Mouse (Mus musculus) liver, embryonic 13.5 days (tissue): Measurements from ENCODE around the gene Necap1. TPM values are rescaled to one million over a fixed set of nuclear protein-coding genes. Genes with fewer than 3 reads are reported as not detected.

Experiments used
- ATAC-seq: fragments of 200-750 bp; cut with Nextera tagmentation; 2 replicates; pipeline ENCODE4 v1.8.0; 2017; ENCODE audit warnings: low read depth, mild to moderate bottlenecking, moderate number of reproducible peaks, moderate library complexity
- DNase-seq: peaks from one replicate; pipeline ENCODE4 v3.0.0; 2022
- H3K27ac ChIP-seq: fragments of 300-500 bp; sonication (generic); 2 replicates; pipeline ENCODE4 v1.5.1; 2015; ENCODE audit warnings: moderate library complexity, mild to moderate bottlenecking, inconsistent platforms
- H3K27me3 ChIP-seq: fragments of 300-500 bp; sonication (generic); 2 replicates; pipeline ENCODE4 v1.6.1; 2015; ENCODE audit warnings: mild to moderate bottlenecking, inconsistent platforms
- H3K36me3 ChIP-seq: fragments of 300-500 bp; sonication (generic); 2 replicates; pipeline ENCODE4 v1.6.1; 2015; ENCODE audit warnings: mild to moderate bottlenecking, inconsistent platforms
- H3K4me1 ChIP-seq: fragments of 300-500 bp; sonication (generic); replicated peaks from 2 replicates; pipeline ENCODE4 v1.6.1; 2015; ENCODE audit warnings: inconsistent platforms
- H3K4me2 ChIP-seq: fragments of 300-500 bp; sonication (generic); 2 replicates; pipeline ENCODE4 v1.6.1; 2015; ENCODE audit warnings: inconsistent platforms, mild to moderate bottlenecking, moderate library complexity
- H3K4me3 ChIP-seq: fragments of 300-500 bp; sonication (generic); replicated peaks from 2 replicates; pipeline ENCODE4 v1.5.1; 2015; ENCODE audit warnings: mild to moderate bottlenecking, inconsistent platforms
- H3K9ac ChIP-seq: fragments of 300-500 bp; sonication (generic); 2 replicates; pipeline ENCODE4 v1.6.1; 2015; ENCODE audit warnings: mild to moderate bottlenecking, inconsistent platforms
- H3K9me3 ChIP-seq: fragments of 300-500 bp; sonication (generic); replicated peaks from 2 replicates; pipeline ENCODE4 v1.6.1; 2016; ENCODE audit warnings: inconsistent platforms
- WGBS: fragments of 180-500 bp; shearing (Covaris S2); methylation state at CpG from one replicate; pipeline ENCODE4 v1.1.7; 2015; ENCODE audit not compliant: insufficient replicate concordance; 5-methylcytosine and 5-hydroxymethylcytosine counted together
- polyA plus RNA-seq: library from polyadenylated mRNA; unstranded; fragments of >200 nt; fragmentation: Nextera tagmentation; extraction: Ambion mirVana; gene quantifications from 2 replicates; pipeline ENCODE4 v1.2.1, GENCODE M21; 2015

Necap1 gene
- polyA plus RNA-seq, 1 experiment from 2014 or later, result 24.9 TPM

GRCm38 (mm10) chr6:122855955-122856354, 18.3 kb upstream of the Necap1 start, which contains the start of gene C3ar1:
TSS of gene C3ar1 (minus strand) at chr6:122856161.
- no peak within 1 kb of the TSS for H3K4me3 ChIP-seq
- WGBS, result 10% methylated on average over 7 of the region's 7 CpGs
- peak; percentile 66 for ATAC-seq

GRCm38 (mm10) chr6:122862434-122862833, 11.8 kb upstream of the Necap1 start:
- WGBS, result 63% methylated on average over 6 of the region's 6 CpGs
- DNase-seq, result no peak
- Histone ChIP-seq H3K4me1 (no peaks in the 10 kb centered on the region), H3K27ac (no peak overlapping the region), H3K4me3 (no peak overlapping the region), H3K36me3 (no peaks in the 10 kb centered on the region), H3K9me3 (peaks cover 17% of the 10 kb centered on the region), H3K4me2 (no peak overlapping the region), H3K27me3 (no peaks in the 10 kb centered on the region), H3K9ac (no peak overlapping the region)
- no peak for ATAC-seq

More at GRCm38 (mm10) chr6:122855955-122856354, 18.3 kb upstream of the Necap1 start, which contains the start of gene C3ar1:
- H3K36me3 ChIP-seq, result no peaks in the 10 kb centered on the region
- peaks cover 7% of the 10 kb centered on the region for H3K4me1 ChIP-seq
- no peak within 1 kb of the TSS for H3K4me2 ChIP-seq
- peak; percentile 17 for DNase-seq
- no peaks in the 10 kb centered on the region for H3K27me3 ChIP-seq
- H3K9ac ChIP-seq, result no peak within 1 kb of the TSS
- H3K9me3 ChIP-seq, result peaks cover 2% of the 10 kb centered on the region; the same call in 1 of the 2 replicates
- H3K27ac ChIP-seq, result no peak within 1 kb of the TSS

DNA sequence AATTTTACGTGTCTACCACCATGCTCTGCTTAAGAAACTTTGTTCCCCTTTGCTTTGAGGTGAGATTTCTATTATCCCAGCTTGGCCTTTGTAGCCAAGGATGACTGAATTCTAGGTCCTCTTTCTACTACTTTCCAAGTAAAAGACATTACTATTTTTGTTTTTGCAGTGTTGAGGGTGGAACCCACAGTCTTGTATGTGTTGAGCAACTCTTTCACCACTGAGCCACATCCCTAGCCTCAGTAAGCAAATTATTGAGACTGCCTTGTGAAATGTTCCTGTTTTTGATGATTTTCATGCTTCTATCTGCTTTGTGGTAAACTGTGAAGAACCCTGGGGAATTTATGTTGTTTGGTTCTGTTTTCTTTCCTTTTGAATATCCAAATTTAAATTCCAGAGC, 11.4 kb upstream of the Necap1 start:
- Histone ChIP-seq H3K9me3 (peaks cover 17% of the 10 kb centered on the region), H3K27me3 (no peaks in the 10 kb centered on the region), H3K27ac (no peak overlapping the region), H3K4me2 (no peak overlapping the region), H3K36me3 (no peaks in the 10 kb centered on the region), H3K4me3 (no peak overlapping the region), H3K4me1 (no peaks in the 10 kb centered on the region), H3K9ac (no peak overlapping the region)
- 58% methylated on average over 1 of the region's 1 CpGs for WGBS
- ATAC-seq (no peak), DNase-seq (no peak)

DNA sequence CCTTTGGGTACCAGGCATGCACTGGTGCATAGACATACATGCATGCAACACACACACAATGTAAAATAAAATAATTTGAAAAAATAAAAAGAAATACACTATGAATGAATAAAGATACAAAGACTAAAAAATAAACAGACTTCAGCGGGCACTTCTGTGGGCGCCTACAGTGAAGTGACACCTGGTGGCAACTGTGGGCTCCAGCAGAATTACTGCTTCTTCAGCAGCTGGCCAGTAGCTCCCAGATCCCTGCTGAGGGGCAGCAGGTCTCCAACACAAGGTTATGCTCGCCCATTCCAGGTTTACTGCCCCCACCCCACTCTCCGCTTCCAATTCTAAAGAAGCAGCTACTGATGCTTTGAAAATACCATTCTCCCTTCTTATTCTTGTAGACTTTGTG, 6.4 kb upstream of the Necap1 start:
- DNase-seq (no peak), ATAC-seq (no peak)
- H3K9me3 ChIP-seq, result no peaks in the 10 kb centered on the region
- no peaks in the 10 kb centered on the region for H3K36me3 ChIP-seq
- H3K9ac ChIP-seq, result no peak overlapping the region
- H3K27ac ChIP-seq, result no peak overlapping the region
- H3K27me3 ChIP-seq, result no peaks in the 10 kb centered on the region
- 61% methylated on average over 4 of the region's 4 CpGs for WGBS
- no peak overlapping the region for H3K4me2 ChIP-seq
- no peaks in the 10 kb centered on the region for H3K4me1 ChIP-seq
- no peak overlapping the region for H3K4me3 ChIP-seq

GRCm38 (mm10) chr6:122869846-122870245, 4.4 kb upstream of the Necap1 start:
- no peak for DNase-seq
- Histone ChIP-seq H3K4me2 (no peak overlapping the region), H3K9ac (no peak overlapping the region), H3K27ac (no peak overlapping the region), H3K27me3 (no peaks in the 10 kb centered on the region), H3K4me3 (no peak overlapping the region), H3K4me1 (peaks cover 4% of the 10 kb centered on the region), H3K9me3 (no peaks in the 10 kb centered on the region), H3K36me3 (no peaks in the 10 kb centered on the region)
- ATAC-seq, result no peak
- WGBS, result 62% methylated on average over 11 of the region's 11 CpGs

- no peaks in the 10 kb centered on the region for H3K9me3 ChIP-seq
- H3K4me3 ChIP-seq, result no peak overlapping the region
- no peaks in the 10 kb centered on the region for H3K27me3 ChIP-seq
- H3K9ac ChIP-seq, result no peak overlapping the region
- peaks cover 14% of the 10 kb centered on the region for H3K36me3 ChIP-seq
- ATAC-seq, result no peak
- no peak overlapping the region for H3K27ac ChIP-seq
- H3K4me1 ChIP-seq, result peaks cover 27% of the 10 kb centered on the region
- no peak overlapping the region for H3K4me2 ChIP-seq
- WGBS, result 64% methylated on average over 5 of the region's 5 CpGs
- DNase-seq, result no peak
Observed at GRCm38 (mm10) chr6:122872800-122873199, 1.5 kb upstream of the Necap1 start.

GRCm38 (mm10) chr6:122874720-122875389, 581 bp downstream of the Necap1 start:
- ATAC-seq, result peak; percentile 57
- no peaks in the 10 kb centered on the region for H3K9me3 ChIP-seq
- H3K4me1 ChIP-seq, result peaks cover 44% of the 10 kb centered on the region
- H3K4me3 ChIP-seq, result peak overlapping the region; percentile 91
- peak overlapping the region; percentile 71 for H3K4me2 ChIP-seq
- peak overlapping the region; percentile 88 for H3K9ac ChIP-seq
- no peak for DNase-seq
- peaks cover 33% of the 10 kb centered on the region for H3K36me3 ChIP-seq
- H3K27me3 ChIP-seq, result no peaks in the 10 kb centered on the region
- under 1% methylated on average over 31 of the region's 31 CpGs for WGBS
- peak overlapping the region; percentile 82 for H3K27ac ChIP-seq

DNA sequence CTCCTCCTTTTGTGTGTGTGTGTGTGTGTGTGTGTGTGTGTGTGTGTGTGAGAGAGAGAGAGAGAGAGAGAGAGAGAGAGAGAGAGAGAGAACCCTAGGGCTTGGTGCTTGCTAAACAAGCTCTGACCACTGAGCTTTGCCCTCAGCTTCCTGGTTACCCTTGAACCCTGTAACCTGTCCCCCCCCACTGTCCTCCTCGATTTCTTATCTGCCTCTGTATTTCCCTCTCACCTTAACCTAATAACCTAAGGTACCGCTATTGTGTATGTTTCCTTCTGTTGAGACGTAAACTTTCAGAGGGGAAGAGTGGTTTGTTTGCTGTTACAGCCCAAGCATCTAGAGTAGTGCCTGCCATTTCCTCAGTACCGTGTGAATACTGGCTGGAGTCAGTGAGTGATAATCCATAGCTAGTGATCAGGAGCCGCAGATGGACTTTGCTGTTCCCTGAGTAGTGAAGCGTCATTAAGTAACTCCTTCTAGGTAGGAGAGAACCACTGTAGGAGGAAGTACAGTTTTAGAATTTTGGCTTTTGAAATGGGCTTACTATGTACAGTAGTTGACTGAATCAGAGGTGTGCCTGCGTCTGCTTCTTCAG, 5.0 kb downstream of the Necap1 start:
- H3K4me3 ChIP-seq, result no peak overlapping the region
- H3K9me3 ChIP-seq, result no peaks in the 10 kb centered on the region
- 77% methylated on average over 7 of the region's 7 CpGs for WGBS
- peak overlapping the region; percentile 54; the same call in 1 of the 2 replicates for H3K27ac ChIP-seq
- DNase-seq (no peak), ATAC-seq (no peak)
- H3K27me3 ChIP-seq, result no peaks in the 10 kb centered on the region
- no peak overlapping the region for H3K4me2 ChIP-seq
- H3K9ac ChIP-seq, result no peak overlapping the region
- H3K4me1 ChIP-seq, result peaks cover 42% of the 10 kb centered on the region
- H3K36me3 ChIP-seq, result peaks cover 76% of the 10 kb centered on the region

- H3K27ac ChIP-seq, result peak overlapping the region; percentile 69
Observed at GRCm38 (mm10) chr6:122879781-122880505, 5.7 kb downstream of the Necap1 start.

DNA sequence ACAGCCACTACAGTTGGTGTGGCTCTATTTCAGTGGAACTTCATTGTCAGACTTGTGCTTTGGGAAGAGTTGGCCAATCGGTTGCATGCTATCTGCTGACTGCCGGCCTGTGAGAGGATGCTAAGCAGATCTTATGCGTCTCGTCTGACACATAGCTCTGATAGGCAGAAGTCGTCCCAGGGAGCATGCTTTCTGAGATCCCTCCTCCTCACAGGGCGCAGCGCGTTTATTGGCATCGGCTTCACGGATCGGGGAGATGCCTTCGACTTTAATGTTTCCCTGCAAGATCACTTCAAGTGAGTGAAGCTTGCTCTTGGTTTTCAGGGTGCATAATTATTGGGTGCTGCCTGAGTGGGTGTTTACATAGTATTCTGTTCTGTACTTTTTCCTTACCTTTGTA, 7.0 kb downstream of the Necap1 start:
- H3K9me3 ChIP-seq, result no peaks in the 10 kb centered on the region
- no peak overlapping the region for H3K27ac ChIP-seq
- 89% methylated on average over 12 of the region's 12 CpGs for WGBS
- H3K4me3 ChIP-seq, result no peak overlapping the region
- H3K36me3 ChIP-seq, result peaks cover 89% of the 10 kb centered on the region
- peaks cover 29% of the 10 kb centered on the region for H3K4me1 ChIP-seq
- no peak overlapping the region for H3K4me2 ChIP-seq
- ATAC-seq, result no peak
- no peaks in the 10 kb centered on the region for H3K27me3 ChIP-seq
- H3K9ac ChIP-seq, result no peak overlapping the region
- DNase-seq, result no peak

More at GRCm38 (mm10) chr6:122879781-122880505, 5.7 kb downstream of the Necap1 start:
- Histone ChIP-seq H3K9me3 (no peaks in the 10 kb centered on the region), H3K27me3 (no peaks in the 10 kb centered on the region), H3K36me3 (peaks cover 81% of the 10 kb centered on the region), H3K4me1 (peaks cover 42% of the 10 kb centered on the region), H3K9ac (no peak overlapping the region), H3K4me3 (no peak overlapping the region), H3K4me2 (no peak overlapping the region)
- WGBS, result 80% methylated on average over 7 of the region's 7 CpGs
- no peak for DNase-seq
- peak; percentile 52 for ATAC-seq

DNA sequence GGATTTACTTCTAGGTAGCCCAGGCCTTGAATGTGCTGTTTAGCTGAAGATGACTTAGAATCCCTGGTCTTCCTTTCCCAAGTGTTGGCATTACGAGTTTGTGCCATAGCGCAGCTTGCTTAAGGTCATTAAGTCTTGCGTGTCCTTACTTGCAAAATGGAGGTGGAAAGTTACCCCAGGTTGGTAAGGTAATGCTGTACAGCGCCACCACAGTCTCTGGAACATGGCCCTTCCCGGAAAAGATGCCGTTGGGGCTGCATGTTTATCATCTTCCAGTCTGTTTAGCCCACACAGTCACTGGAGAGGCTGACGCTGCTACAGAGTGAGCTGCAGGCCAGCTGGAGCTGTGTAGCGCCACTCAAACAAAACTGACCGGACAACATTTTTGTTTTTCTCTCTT, 9.3 kb downstream of the Necap1 start:
- Histone ChIP-seq H3K27ac (no peak overlapping the region), H3K27me3 (no peaks in the 10 kb centered on the region), H3K4me1 (peaks cover 11% of the 10 kb centered on the region), H3K36me3 (peaks cover 95% of the 10 kb centered on the region), H3K4me3 (no peak overlapping the region), H3K4me2 (no peak overlapping the region), H3K9me3 (no peaks in the 10 kb centered on the region), H3K9ac (no peak overlapping the region)
- 90% methylated on average over 9 of the region's 9 CpGs for WGBS
- ATAC-seq (no peak), DNase-seq (no peak)
